Mouse (Mus musculus) midbrain, embryonic 12.5 days (tissue): ENCODE results near the gene Prkch. TPM values are rescaled to one million over a fixed set of nuclear protein-coding genes. Genes with fewer than 3 reads are reported as not detected.

Source experiments
- ATAC-seq: fragments of 200-750 bp; cut with Nextera tagmentation; 2 replicates; pipeline ENCODE4 v1.8.0; 2017; ENCODE audit warnings: low read depth, moderate TSS enrichment, moderate library complexity; ENCODE audit not compliant: low FRiP score
- H3K27ac ChIP-seq: fragments of 300-500 bp; sonication (generic); replicated peaks from 2 replicates; pipeline ENCODE4 v1.5.1; 2016; ENCODE audit warnings: mild to moderate bottlenecking
- H3K27me3 ChIP-seq: fragments of 300-500 bp; sonication (generic); 2 replicates; pipeline ENCODE4 v1.6.1; 2016; ENCODE audit warnings: mild to moderate bottlenecking
- H3K36me3 ChIP-seq: fragments of 300-500 bp; sonication (generic); 2 replicates; pipeline ENCODE4 v1.6.1; 2016
- H3K4me1 ChIP-seq: fragments of 300-500 bp; sonication (generic); 2 replicates; pipeline ENCODE4 v1.6.1; 2016
- H3K4me2 ChIP-seq: fragments of 300-500 bp; sonication (generic); replicated peaks from 2 replicates; pipeline ENCODE4 v1.6.1; 2016; ENCODE audit warnings: mild to moderate bottlenecking, moderate library complexity
- H3K4me3 ChIP-seq: fragments of 300-500 bp; sonication (generic); 2 replicates; pipeline ENCODE4 v1.5.1; 2016; ENCODE audit warnings: mild to moderate bottlenecking
- H3K9ac ChIP-seq: fragments of 300-500 bp; sonication (generic); replicated peaks from 2 replicates; pipeline ENCODE4 v1.6.1; 2016; ENCODE audit warnings: mild to moderate bottlenecking, moderate library complexity
- H3K9me3 ChIP-seq: fragments of 300-500 bp; sonication (generic); 2 replicates; pipeline ENCODE4 v1.6.1; 2016; ENCODE audit warnings: mild to moderate bottlenecking
- WGBS: fragments of 180-500 bp; shearing (Covaris S2); methylation state at CpG from one replicate; pipeline ENCODE4 v1.1.7; 2016; 5-methylcytosine and 5-hydroxymethylcytosine counted together
- polyA plus RNA-seq: library from polyadenylated mRNA; unstranded; fragments of >200 nt; fragmentation: Nextera tagmentation; extraction: Ambion mirVana; gene quantifications from 2 replicates; pipeline ENCODE4 v1.2.1, GENCODE M21; 2016

Gene Prkch
- polyA plus RNA-seq, 1 experiment from 2014 or later = 7.0 TPM

DNA sequence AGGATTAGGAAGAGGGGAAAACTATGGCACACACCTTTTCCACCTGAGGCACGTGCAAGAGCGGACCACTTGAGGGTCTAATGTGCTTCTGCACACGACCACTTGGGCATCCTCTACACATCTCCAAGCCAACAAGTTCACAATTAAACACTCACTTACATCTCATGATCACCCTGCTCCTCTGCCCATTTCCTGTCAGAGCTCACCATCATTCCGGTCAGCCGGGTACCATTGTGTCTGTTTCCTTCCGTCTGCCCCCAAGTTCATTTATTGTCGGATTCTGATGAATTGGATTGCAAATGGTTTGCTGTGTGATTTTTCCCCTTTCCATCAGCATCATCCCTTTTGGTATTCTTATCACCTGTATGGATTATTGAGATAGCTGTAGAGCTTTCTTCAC, 18.4 kb downstream of the Prkch start:
- no peak overlapping the region for H3K4me2 ChIP-seq
- H3K36me3 ChIP-seq = no peaks in the 10 kb centered on the region
- WGBS = 88% methylated on average over 7 of the region's 7 CpGs
- H3K9me3 ChIP-seq = no peaks in the 10 kb centered on the region
- peaks cover 18% of the 10 kb centered on the region for H3K4me1 ChIP-seq
- H3K9ac ChIP-seq = no peak overlapping the region
- ATAC-seq = no peak
- H3K4me3 ChIP-seq = no peak overlapping the region
- no peak overlapping the region for H3K27ac ChIP-seq
- H3K27me3 ChIP-seq = peaks cover 14% of the 10 kb centered on the region; the same call in 1 of the 2 replicates

DNA sequence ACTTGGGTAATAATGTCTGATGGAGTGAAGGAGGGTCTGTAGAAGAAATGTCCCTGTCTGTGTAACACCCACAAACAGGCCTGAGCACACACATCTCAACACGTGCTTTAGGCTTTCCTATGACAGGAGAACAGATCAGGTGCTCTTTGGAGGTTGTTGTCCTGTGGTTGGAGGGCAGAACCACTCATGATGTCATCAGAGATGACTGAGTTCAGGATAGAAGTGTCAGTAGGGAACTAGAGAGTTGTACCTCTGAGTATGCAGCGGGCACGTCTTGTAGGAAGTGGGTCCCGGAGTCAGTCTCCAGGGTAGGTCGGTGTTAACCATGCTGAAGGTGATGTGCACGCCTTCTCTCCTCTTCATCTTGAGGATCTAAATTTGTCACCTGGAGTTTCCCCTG, 19.1 kb downstream of the Prkch start:
- H3K9ac ChIP-seq = no peak overlapping the region
- WGBS = 89% methylated on average over 6 of the region's 6 CpGs
- H3K27ac ChIP-seq = no peak overlapping the region
- no peaks in the 10 kb centered on the region for H3K36me3 ChIP-seq
- H3K4me3 ChIP-seq = no peak overlapping the region
- H3K4me1 ChIP-seq = peaks cover 21% of the 10 kb centered on the region
- H3K4me2 ChIP-seq = no peak overlapping the region
- H3K27me3 ChIP-seq = peaks cover 14% of the 10 kb centered on the region; the same call in 1 of the 2 replicates
- no peak for ATAC-seq
- H3K9me3 ChIP-seq = no peaks in the 10 kb centered on the region

DNA sequence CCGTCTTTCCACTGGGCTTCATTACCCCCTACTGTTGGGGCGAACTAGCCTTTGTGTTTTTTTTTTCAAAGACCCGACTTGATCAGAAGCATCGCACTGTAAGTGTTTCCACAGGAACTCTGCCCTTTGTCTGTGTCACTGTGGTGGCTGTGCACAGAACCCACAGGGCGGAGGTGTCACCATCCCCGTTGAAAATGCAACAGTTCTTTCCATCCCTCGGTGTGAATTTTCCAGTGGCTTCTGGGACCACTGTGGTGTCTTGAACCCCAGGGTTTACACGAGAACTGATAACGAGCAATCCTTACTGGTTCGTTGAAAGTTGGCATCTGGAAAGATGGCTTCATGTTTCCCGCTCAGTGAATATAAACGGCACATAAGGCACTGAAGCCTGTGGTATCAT, 20.2 kb downstream of the Prkch start:
- no peak overlapping the region for H3K4me3 ChIP-seq
- H3K27me3 ChIP-seq = peaks cover 14% of the 10 kb centered on the region; the same call in 1 of the 2 replicates
- no peak overlapping the region for H3K27ac ChIP-seq
- no peak overlapping the region for H3K9ac ChIP-seq
- H3K9me3 ChIP-seq = no peaks in the 10 kb centered on the region
- WGBS = 79% methylated on average over 12 of the region's 12 CpGs
- no peaks in the 10 kb centered on the region for H3K36me3 ChIP-seq
- H3K4me2 ChIP-seq = no peak overlapping the region
- peaks cover 21% of the 10 kb centered on the region for H3K4me1 ChIP-seq
- ATAC-seq = no peak

DNA sequence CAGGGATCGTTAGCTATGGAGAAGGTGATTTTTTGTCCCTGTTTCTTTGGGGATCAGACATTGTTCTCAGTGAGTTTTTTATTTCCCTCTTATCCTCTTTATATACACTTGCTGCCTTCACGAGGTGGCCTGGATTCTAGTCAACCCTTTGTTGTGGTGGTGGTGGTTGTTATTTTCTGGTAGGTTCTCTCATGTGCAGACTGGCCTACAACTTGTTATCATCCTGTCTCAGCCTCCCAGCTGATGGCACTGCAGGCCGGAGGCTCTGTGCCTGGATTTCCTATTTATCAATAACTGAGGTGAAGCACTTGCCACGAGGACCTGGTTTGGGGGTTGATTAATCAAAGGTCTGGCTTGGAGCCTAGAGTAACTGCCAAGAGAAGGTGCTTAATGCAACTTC, 20.6 kb downstream of the Prkch start:
- no peak overlapping the region for H3K27ac ChIP-seq
- no peak overlapping the region for H3K4me3 ChIP-seq
- H3K4me1 ChIP-seq = peaks cover 19% of the 10 kb centered on the region
- no peaks in the 10 kb centered on the region for H3K9me3 ChIP-seq
- peaks cover 14% of the 10 kb centered on the region; the same call in 1 of the 2 replicates for H3K27me3 ChIP-seq
- no peak overlapping the region for H3K9ac ChIP-seq
- no peaks in the 10 kb centered on the region for H3K36me3 ChIP-seq
- H3K4me2 ChIP-seq = no peak overlapping the region
- WGBS = 80% methylated on average over 4 of the region's 4 CpGs
- no peak for ATAC-seq

DNA sequence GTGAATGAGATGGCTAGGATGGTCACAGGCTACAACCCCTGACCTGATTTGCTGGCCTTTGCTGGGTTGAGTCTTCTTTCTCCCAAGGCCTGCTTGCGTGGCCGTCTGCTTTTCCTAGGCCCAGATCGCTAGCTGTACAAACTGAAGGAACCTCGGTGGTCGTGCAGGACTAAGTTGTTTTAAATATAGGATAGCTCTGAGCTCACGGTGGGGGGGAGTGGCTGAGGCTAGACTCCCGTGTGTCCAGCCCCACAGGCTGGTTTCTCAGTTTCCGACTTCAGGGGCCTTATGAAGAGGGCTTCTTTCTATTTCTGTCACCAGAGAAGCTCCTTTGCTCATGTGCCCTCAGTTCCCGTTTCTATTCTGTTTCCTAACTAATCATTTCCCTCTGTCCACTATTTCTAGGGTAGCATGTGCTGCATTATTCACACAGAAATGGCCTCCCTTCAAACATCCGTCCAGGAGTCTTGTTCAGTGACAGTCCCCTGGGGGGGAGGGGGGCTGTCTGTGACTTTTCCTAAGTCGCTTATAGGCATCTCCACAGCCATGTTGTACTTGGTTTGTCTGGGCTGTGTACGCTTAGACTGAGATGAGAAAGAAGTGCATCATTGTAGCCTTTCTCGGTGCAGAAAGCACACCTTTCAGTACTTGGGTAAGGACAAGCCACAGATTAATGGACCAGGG, 22.9 kb downstream of the Prkch start:
- Histone ChIP-seq H3K9ac (no peak overlapping the region), H3K27ac (no peak overlapping the region), H3K4me3 (no peak overlapping the region), H3K4me1 (peaks cover 12% of the 10 kb centered on the region), H3K4me2 (no peak overlapping the region), H3K36me3 (no peaks in the 10 kb centered on the region), H3K9me3 (no peaks in the 10 kb centered on the region), H3K27me3 (peaks cover 14% of the 10 kb centered on the region; the same call in 1 of the 2 replicates)
- no peak for ATAC-seq
- WGBS = 64% methylated on average over 13 of the region's 13 CpGs

DNA sequence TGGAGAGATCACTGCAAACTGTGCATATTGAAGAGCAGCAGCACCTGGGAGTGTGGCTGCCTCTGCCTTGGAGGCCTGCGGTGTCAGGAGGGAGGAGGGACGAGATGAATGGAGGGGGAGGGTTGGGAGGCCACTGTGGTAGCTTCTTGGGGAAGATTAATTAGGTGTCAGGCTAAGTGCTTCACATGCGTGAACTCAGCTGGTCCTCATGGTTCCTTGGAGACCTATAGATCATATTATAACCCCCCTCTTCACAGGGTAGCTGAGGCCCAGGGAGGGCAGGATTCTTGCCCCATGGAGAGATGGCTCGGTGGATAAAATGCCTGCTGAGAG, 23.4 kb downstream of the Prkch start:
- H3K4me2 ChIP-seq = no peak overlapping the region
- H3K4me3 ChIP-seq = no peak overlapping the region
- no peaks in the 10 kb centered on the region for H3K36me3 ChIP-seq
- peaks cover 12% of the 10 kb centered on the region for H3K4me1 ChIP-seq
- ATAC-seq = no peak
- no peaks in the 10 kb centered on the region for H3K9me3 ChIP-seq
- 14% methylated on average over 4 of the region's 4 CpGs for WGBS
- H3K9ac ChIP-seq = no peak overlapping the region
- H3K27me3 ChIP-seq = peaks cover 14% of the 10 kb centered on the region; the same call in 1 of the 2 replicates
- no peak overlapping the region for H3K27ac ChIP-seq

DNA sequence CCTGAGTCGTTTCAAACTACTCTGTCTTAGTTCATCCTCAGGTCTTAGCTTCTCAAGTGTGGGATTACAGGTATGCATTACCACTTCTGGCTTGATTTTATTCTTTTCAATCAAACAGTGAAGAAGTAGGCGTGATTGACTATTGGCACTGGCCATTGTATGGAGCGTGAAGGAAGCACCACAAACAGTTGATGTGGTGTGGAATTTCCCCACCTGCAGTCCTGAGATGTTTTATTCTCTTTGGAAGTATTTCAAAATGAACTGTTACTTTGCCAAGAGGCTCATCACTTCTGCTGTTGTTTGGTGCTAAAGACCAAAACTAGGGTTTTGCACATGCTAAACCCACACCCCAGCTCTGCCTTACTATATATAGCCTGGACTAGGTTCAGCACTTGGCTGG, 24.7 kb downstream of the Prkch start:
- H3K4me1 ChIP-seq = peaks cover 12% of the 10 kb centered on the region
- no peak overlapping the region for H3K4me2 ChIP-seq
- H3K9me3 ChIP-seq = no peaks in the 10 kb centered on the region
- no peak overlapping the region for H3K27ac ChIP-seq
- WGBS = 87% methylated on average over 3 of the region's 3 CpGs
- H3K4me3 ChIP-seq = no peak overlapping the region
- 0 out of 2 replicates have a peak, but pooled peaks cover 9% of the 10 kb centered on the region for H3K27me3 ChIP-seq
- no peak for ATAC-seq
- no peak overlapping the region for H3K9ac ChIP-seq
- no peaks in the 10 kb centered on the region for H3K36me3 ChIP-seq

DNA sequence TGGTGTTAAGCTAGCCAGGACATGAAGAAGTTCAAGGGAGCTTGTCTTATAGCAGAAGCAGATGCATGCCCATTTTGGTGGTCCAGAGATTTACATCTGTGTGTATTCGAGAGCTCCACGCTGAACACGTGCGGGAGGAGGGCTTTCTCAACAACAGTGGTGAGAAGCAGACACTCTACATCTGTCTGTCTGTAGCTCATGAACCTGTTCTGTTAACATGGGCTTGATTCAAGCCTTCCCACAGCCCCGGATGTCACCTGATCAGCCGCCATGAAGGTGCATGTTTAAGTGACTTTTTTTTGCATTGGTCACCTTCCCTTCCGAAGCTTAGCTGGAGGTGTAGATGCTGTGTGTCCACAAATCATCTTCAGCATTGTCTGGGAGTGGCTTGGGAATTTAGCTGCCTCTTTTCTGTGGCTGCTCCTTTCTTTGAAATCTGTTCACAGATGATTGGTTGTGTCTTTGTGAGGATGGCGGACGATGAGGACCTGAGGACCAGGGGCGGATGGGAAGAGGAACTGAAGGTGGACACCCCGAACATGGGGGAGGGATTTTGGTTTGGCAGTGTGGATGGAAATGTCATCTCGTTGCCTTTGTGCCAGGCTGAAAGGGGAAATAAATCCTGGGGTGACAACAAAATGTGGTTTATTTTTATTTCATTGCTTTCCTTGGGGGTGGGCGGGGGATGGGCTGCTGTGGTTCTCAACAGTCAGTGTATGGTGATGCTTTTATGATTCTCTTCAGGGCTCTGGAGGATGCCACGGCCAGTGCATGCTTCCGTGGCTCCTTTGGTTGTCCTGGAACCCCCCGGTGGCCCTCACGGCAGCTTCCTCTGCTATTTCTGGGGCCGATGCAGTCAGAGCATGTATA, 25.3 kb downstream of the Prkch start:
- no peak for ATAC-seq
- no peak overlapping the region for H3K4me2 ChIP-seq
- no peak overlapping the region for H3K27ac ChIP-seq
- no peaks in the 10 kb centered on the region for H3K36me3 ChIP-seq
- 0 out of 2 replicates have a peak, but pooled peaks cover 9% of the 10 kb centered on the region for H3K27me3 ChIP-seq
- H3K4me1 ChIP-seq = peaks cover 12% of the 10 kb centered on the region
- no peaks in the 10 kb centered on the region for H3K9me3 ChIP-seq
- no peak overlapping the region for H3K9ac ChIP-seq
- 80% methylated on average over 18 of the region's 18 CpGs for WGBS
- H3K4me3 ChIP-seq = no peak overlapping the region

DNA sequence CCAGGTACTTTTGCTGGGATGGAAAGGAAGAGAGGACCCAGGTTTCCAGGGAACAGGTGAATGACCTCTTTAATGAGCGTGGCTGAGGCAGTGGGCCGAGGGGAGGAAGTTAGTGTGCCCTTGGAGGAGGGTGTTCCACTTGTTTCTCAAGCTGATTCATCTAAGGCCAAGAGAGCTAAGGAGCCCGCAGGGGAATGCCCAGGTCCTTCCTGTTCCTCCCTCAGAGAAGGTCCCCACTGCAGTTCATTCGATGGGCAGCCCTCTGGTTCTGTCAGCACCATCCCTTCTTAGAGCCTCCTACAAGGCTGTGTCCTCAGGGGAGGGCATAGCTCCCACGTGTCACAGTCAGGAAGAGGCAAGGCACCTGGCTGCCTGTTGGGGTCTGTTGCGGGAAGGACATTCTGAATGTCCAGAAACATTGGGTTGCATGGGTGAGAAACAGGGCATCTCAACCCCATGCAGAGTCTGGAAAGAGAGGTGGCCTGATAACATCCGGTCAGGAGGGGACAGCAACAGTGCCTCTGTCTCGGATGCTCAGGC, 26.3 kb downstream of the Prkch start:
- no peak overlapping the region for H3K4me3 ChIP-seq
- no peak overlapping the region for H3K4me2 ChIP-seq
- 85% methylated on average over 8 of the region's 8 CpGs for WGBS
- ATAC-seq = no peak
- peaks cover 12% of the 10 kb centered on the region for H3K4me1 ChIP-seq
- H3K9me3 ChIP-seq = no peaks in the 10 kb centered on the region
- H3K9ac ChIP-seq = no peak overlapping the region
- H3K36me3 ChIP-seq = no peaks in the 10 kb centered on the region
- no peak overlapping the region for H3K27ac ChIP-seq
- H3K27me3 ChIP-seq = 0 out of 2 replicates have a peak, but pooled peaks cover 9% of the 10 kb centered on the region

DNA sequence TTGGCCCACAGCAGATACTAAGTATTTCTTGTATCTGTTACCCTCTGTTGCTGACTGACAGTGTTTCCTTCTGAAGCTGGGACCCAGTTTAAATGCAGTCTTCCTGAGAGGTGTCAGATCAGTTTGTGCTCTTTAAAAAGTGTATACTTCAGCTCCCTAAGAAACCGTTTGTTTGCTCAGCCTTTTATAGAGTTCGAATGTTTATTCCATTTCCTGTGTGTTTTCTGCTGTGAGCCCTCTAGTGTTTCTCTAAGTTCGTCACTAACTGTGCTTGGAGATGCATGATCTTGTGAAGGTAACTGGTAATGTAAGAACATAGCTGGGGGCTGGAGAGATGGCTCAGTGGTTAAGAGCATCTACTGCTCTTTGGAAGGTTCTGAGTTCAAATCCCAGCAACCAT, 27.1 kb downstream of the Prkch start:
- H3K36me3 ChIP-seq = no peaks in the 10 kb centered on the region
- no peaks in the 10 kb centered on the region for H3K9me3 ChIP-seq
- H3K4me2 ChIP-seq = no peak overlapping the region
- ATAC-seq = no peak
- 0 out of 2 replicates have a peak, but pooled peaks cover 6% of the 10 kb centered on the region for H3K27me3 ChIP-seq
- no peak overlapping the region for H3K9ac ChIP-seq
- H3K27ac ChIP-seq = no peak overlapping the region
- H3K4me1 ChIP-seq = peaks cover 12% of the 10 kb centered on the region
- 87% methylated on average over 3 of the region's 3 CpGs for WGBS
- no peak overlapping the region for H3K4me3 ChIP-seq

DNA sequence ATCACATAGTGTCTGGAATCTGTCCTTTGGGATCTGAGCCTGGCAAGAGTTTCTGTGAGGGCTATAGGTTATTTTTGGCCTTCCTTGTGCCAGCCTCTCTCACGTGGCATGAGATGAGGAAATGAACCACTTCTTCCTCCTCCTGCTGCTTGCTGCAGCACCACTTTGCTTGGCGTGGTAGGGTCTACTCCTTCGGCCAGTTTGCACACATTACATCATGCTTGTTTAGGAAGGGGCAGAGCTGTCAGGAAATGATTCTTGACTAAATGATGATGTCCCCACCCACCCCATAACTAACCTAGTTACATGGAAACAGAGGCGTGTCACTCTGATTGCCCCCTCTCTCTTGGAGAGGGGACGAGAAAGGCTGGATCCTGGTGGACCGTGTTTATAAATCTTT, 28.6 kb downstream of the Prkch start:
- no peak for ATAC-seq
- 91% methylated on average over 6 of the region's 6 CpGs for WGBS
- H3K9ac ChIP-seq = no peak overlapping the region
- no peak overlapping the region for H3K4me2 ChIP-seq
- no peak overlapping the region for H3K27ac ChIP-seq
- H3K27me3 ChIP-seq = no peaks in the 10 kb centered on the region
- no peaks in the 10 kb centered on the region for H3K36me3 ChIP-seq
- no peaks in the 10 kb centered on the region for H3K9me3 ChIP-seq
- H3K4me1 ChIP-seq = peaks cover under 1% of the 10 kb centered on the region; the same call in 1 of the 2 replicates
- H3K4me3 ChIP-seq = no peak overlapping the region

DNA sequence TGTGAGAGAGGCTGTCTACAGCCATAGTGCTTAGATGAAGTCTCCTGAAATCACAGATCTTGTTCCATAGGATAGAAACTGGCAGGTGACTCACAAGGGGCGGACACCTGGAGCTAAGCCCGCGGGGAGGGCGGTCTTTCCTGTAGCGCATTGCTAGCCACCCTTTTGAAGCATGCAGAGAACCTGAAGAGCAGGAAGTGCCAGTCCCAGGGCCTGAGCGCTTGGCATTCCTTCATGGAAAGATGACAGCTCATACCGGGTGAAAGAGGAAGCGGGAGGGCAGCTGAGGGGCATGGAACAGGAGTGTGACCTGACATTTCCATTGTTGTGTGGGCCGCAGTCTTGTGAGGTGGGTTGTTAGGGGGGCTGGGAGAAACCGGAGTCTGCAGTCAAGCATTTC, 33.1 kb downstream of the Prkch start:
- Histone ChIP-seq H3K4me3 (no peak overlapping the region), H3K4me1 (no peaks in the 10 kb centered on the region), H3K9ac (no peak overlapping the region), H3K9me3 (no peaks in the 10 kb centered on the region), H3K36me3 (no peaks in the 10 kb centered on the region), H3K27me3 (no peaks in the 10 kb centered on the region), H3K4me2 (no peak overlapping the region), H3K27ac (no peak overlapping the region)
- WGBS = 56% methylated on average over 10 of the region's 10 CpGs
- ATAC-seq = no peak
